Mouse (Mus musculus) small intestine, adult 2 months (tissue): Measurements from ENCODE around the gene Emp3. TPM values are rescaled to one million over a fixed set of nuclear protein-coding genes. Genes with fewer than 3 reads are reported as not detected.
"Not testable (repeated sequence)": the region's sequence is repeated elsewhere in the genome, so short reads cannot be mapped to it uniquely, and the experiment has no call there.

Experiments
- H3K27ac ChIP-seq: fragments of 200-500 bp; 2 replicates; pipeline ENCODE4 v1.5.1; 2012; ENCODE audit warnings: low read depth, low read length, control low read depth, inconsistent platforms; ENCODE audit not compliant: insufficient read depth
- H3K27me3 ChIP-seq: fragments of 200-500 bp; 2 replicates; pipeline ENCODE4 v1.6.1; 2012; ENCODE audit warnings: mild to moderate bottlenecking, moderate library complexity, low read length, inconsistent platforms; ENCODE audit not compliant: control insufficient read depth, insufficient read depth
- H3K36me3 ChIP-seq: fragments of 200-500 bp; 2 replicates; pipeline ENCODE4 v1.6.1; 2012; ENCODE audit warnings: mild to moderate bottlenecking, low read length, control low read depth, inconsistent platforms; ENCODE audit not compliant: control insufficient read depth, insufficient read depth
- H3K4me1 ChIP-seq: fragments of 200-500 bp; 2 replicates; pipeline ENCODE4 v1.6.1; 2012; ENCODE audit warnings: low read length, inconsistent platforms, mixed read lengths; ENCODE audit not compliant: control insufficient read depth, insufficient read depth, insufficient read length
- H3K4me3 ChIP-seq: fragments of 200-500 bp; 2 replicates; pipeline ENCODE4 v1.5.1; 2012; ENCODE audit warnings: low read depth, mild to moderate bottlenecking, control low read depth, inconsistent platforms, low read length, moderate library complexity
- CTCF ChIP-seq: fragments of 200-500 bp; IDR thresholded peaks from 2 replicates; pipeline ENCODE4 v1.5.1; 2012; ENCODE audit warnings: low read depth, mild to moderate bottlenecking, control low read depth, inconsistent platforms, low read length, moderate library complexity, mixed read lengths; ENCODE audit not compliant: insufficient replicate concordance, insufficient read length; ENCODE audit errors: extremely low read depth
- POLR2A ChIP-seq: fragments of 200-500 bp; IDR thresholded peaks from 2 replicates; pipeline ENCODE4 v1.6.1; 2012; ENCODE audit warnings: low read depth, mild to moderate bottlenecking, control low read depth, inconsistent platforms, low read length, moderate library complexity
- WGBS: fragments of 180-500 bp; shearing (Covaris S2); methylation state at CpG from one replicate; pipeline ENCODE4 v1.1.7; 2018; 5-methylcytosine and 5-hydroxymethylcytosine counted together
- polyA plus RNA-seq: library from polyadenylated mRNA; depleted of rRNA; stranded (reverse); fragments of >200 nt; gene quantifications from 2 replicates; pipeline ENCODE4 v1.2.3, GENCODE M21; 2012

Emp3 gene
- polyA plus RNA-seq, 1 experiment, result 49.1 TPM

- WGBS, result 68% methylated on average over 5 of the region's 5 CpGs
- Histone ChIP-seq H3K4me1 (peaks cover 25% of the 10 kb centered on the region), H3K4me3 (no peak overlapping the region), H3K27me3 (no peaks in the 10 kb centered on the region), H3K27ac (no peak overlapping the region), H3K36me3 (peaks cover 9% of the 10 kb centered on the region)
- TF ChIP-seq CTCF (no peak), POLR2A (no peak)
Measured at GRCm38 (mm10) chr7:45915011-45915410, 6.2 kb downstream of the Emp3 start.

DNA sequence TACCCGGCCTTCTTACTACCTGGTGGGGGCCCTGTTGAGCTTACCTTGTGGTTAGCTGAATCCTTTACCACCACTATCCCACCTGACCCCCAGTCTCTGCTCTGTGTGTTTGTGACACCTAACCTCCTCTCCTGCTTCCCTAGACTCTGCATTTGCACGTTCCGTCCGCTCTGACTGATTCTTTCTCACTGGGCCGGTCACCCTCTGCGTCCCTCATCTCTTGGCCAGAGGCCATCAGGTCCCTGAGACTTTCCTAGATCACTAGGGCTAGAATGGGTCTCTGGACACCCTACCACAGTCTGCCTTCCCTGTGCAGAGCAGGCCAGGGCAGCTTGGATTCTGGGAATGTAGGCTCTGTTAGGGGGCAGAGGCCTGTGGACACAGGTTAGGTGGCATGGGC lies 7.1 kb downstream of the Emp3 start:
- peaks cover 26% of the 10 kb centered on the region for H3K4me1 ChIP-seq
- H3K36me3 ChIP-seq, result peaks cover 19% of the 10 kb centered on the region
- no peak for TF ChIP-seq CTCF
- no peak for TF ChIP-seq POLR2A
- no peak overlapping the region for H3K27ac ChIP-seq
- 92% methylated on average over 6 of the region's 6 CpGs for WGBS
- no peaks in the 10 kb centered on the region for H3K27me3 ChIP-seq
- no peak overlapping the region for H3K4me3 ChIP-seq

DNA sequence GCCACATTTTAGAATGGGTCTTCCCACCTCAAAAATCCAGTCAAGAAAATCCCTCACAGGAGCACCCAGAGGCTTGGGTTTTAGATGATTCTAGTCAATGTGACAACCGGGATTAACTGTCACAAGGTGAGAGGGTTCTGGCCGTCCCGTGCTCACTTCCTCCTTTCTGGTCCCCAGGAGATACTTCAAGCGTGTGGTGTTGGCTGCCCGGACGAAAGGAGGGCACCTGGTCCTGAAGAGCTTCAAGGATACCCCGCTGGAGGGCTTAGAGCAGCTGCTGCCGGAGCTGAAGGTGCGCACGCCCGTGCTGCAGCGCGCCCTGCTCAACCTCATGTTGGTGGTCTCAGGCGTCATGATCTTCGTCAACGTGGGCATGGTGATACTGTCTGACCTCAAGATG lies 12.1 kb downstream of the Emp3 start:
- TF ChIP-seq CTCF (no peak), POLR2A (no peak)
- H3K27ac ChIP-seq, result no peak overlapping the region
- peaks cover 24% of the 10 kb centered on the region for H3K36me3 ChIP-seq
- H3K4me3 ChIP-seq, result no peak overlapping the region
- whole genome bisulfite sequencing, result 95% methylated on average over 16 of the region's 16 CpGs
- peaks cover 5% of the 10 kb centered on the region; the same call in 1 of the 2 replicates for H3K4me1 ChIP-seq
- no peaks in the 10 kb centered on the region for H3K27me3 ChIP-seq

- no peak for TF ChIP-seq POLR2A
- TF ChIP-seq CTCF, result no peak
- H3K27me3 ChIP-seq, result no peaks in the 10 kb centered on the region
- H3K4me3 ChIP-seq, result no peak overlapping the region
- peaks cover 22% of the 10 kb centered on the region for H3K36me3 ChIP-seq
- H3K27ac ChIP-seq, result no peak overlapping the region
- peaks cover 5% of the 10 kb centered on the region; the same call in 1 of the 2 replicates for H3K4me1 ChIP-seq
Measured at GRCm38 (mm10) chr7:45908384-45908783, 12.8 kb downstream of the Emp3 start.

DNA sequence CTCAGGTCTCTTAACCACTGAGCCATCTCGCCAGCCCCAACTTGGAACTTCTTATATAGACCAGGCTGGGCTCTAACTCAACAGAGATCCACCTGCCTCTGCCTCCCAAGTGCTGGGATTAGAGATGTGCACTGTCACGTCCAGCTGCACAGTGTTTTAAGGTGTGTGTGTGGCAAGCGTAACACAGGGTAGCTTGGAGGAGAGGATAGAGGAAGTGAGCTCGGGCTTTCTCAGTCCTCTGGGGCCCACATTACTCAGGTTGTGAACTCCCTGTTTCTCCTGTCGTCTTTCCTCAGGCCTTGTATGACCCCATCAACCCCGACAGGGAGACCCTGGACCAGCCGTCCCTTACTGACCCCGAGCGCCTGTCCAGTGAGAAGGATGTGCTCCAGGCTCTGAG lies 14.6 kb downstream of the Emp3 start:
- H3K4me1 ChIP-seq, result peaks cover 5% of the 10 kb centered on the region; the same call in 1 of the 2 replicates
- TF ChIP-seq POLR2A (no peak), CTCF (no peak)
- WGBS, result 92% methylated on average over 9 of the region's 9 CpGs
- no peak overlapping the region for H3K27ac ChIP-seq
- peaks cover 19% of the 10 kb centered on the region for H3K36me3 ChIP-seq
- no peak overlapping the region for H3K4me3 ChIP-seq
- H3K27me3 ChIP-seq, result no peaks in the 10 kb centered on the region

DNA sequence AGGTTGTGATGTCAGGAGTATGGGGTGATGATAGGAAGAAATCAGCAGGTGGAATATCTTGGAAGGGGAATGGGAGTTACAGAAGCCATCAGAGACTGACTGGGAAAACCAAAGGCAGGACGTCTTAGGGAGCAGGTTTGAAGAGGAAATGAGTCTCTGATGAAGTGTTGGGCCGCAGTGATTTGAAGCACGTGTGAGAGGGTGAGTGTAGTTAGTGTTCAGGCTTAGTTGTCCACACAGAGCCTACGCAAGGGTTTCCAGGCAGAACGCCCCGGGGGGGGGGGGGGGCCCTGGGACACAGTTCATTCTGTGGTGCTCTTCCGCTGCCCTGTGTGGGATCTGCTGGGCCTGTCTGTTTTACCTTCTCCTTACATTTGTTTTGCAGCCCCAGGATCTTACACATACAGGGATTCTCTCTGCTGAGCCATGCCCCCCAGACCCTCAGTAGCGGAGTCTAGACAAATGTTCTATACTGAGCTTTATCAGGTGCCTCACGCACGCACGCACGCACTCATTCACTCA lies 18.7 kb downstream of the Emp3 start:
- no peaks in the 10 kb centered on the region; the same call in 1 of the 2 replicates for H3K4me1 ChIP-seq
- H3K27ac ChIP-seq, result no peak overlapping the region
- WGBS, result 71% methylated on average over 12 of the region's 12 CpGs
- no peaks in the 10 kb centered on the region for H3K27me3 ChIP-seq
- no peak for TF ChIP-seq POLR2A
- no peak for TF ChIP-seq CTCF
- H3K36me3 ChIP-seq, result peaks cover 3% of the 10 kb centered on the region; the same call in 1 of the 2 replicates
- no peak overlapping the region for H3K4me3 ChIP-seq

DNA sequence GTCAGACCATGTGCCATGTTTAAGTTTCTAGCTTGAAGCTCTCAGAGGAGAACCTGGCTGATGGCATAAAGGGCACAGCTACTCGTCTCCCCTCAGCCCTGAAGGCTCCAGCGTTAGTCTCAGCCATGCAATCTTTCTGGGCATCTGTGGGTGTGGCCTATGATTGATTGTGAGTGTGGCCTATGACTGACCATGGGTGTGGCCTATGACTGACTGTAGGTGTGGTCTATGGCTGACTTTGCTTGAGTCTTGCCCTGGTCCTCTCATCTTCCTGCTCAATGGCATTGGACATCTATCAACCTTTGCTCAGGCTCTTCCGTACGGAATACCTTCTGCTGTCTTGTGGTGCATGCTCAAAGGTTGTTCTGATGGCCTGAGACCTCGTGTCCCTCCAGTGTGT lies 19.6 kb downstream of the Emp3 start:
- Histone ChIP-seq H3K27me3 (no peaks in the 10 kb centered on the region), H3K36me3 (no peaks in the 10 kb centered on the region), H3K27ac (no peak overlapping the region), H3K4me3 (no peak overlapping the region), H3K4me1 (no peaks in the 10 kb centered on the region; the same call in 1 of the 2 replicates)
- WGBS, result 39% methylated on average over 5 of the region's 5 CpGs
- TF ChIP-seq POLR2A, result no peak
- TF ChIP-seq CTCF, result no peak

DNA sequence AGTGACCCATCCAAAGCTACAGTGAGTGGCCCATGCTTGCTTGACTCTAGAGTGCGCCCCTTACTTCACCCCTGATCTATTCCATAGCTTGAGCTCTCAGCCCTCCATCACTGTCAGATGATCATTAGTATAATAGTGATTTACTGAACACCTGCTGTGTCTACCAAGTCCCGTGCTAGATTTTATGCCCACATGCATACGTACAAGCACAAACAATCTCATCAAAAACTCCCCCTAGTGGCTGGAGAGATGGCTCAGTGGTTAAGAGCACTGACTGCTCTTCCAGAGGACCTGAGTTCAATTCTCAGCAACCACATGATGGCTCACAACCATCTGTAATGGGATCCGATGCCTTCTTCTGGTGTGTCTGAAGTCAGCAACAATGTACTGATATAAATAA lies 23.1 kb downstream of the Emp3 start:
- H3K36me3 ChIP-seq, H3K27ac ChIP-seq, H3K27me3 ChIP-seq, H3K4me1 ChIP-seq, H3K4me3 ChIP-seq: not testable (repeated sequence)
- 38% methylated on average over 4 of the region's 4 CpGs for WGBS
